Mouse (Mus musculus): ENCODE measurements around the gene Lpcat4. TPM values are rescaled to one million over a fixed set of nuclear protein-coding genes. Genes with fewer than 3 reads are reported as not detected.

Lpcat4 gene
- total and polyA plus RNA-seq, 3 experiments: 11.7 to 69.9 TPM; not detected in 1

DNA sequence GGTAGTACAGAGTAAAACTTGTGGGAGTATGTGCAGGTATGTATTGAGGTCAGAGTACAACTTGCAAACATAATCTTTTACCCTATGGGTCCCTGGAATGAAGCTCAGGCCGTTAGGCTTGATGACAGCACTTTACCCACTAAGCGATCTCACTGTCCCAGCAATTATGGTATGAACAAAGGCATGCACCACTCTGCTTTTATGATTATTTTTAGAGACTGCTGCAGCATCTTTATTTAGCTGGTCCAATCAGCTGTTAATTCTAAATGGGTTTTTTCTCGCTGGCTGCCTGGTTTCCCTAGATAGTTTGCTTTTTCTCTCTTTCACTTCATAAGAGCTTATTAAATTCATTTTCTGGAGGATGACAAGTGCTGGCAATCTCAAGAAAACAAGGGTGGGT is 56.9 kb downstream of the Lpcat4 start:
- Histone ChIP-seq H3K9me3 (replicated peaks; ENCODE audit: insufficient read depth, low read length) (no peaks in the 10 kb centered on the region), H3K9ac (ENCODE audit: control insufficient read depth, low read depth, low read length, poor library complexity, severe bottlenecking) (no peak overlapping the region), H3K79me2 (ENCODE audit: control insufficient read depth, insufficient read depth, low read length, poor library complexity) (peaks cover 1% of the 10 kb centered on the region; the same call in 1 of the 2 replicates), H3K27me3 (ENCODE audit: control insufficient read depth in 1 of 2, insufficient read depth in 2 of 2, low read length in 2 of 2) (no peaks in the 10 kb centered on the region), H3K4me1 (ENCODE audit: control insufficient read depth in 1 of 2, insufficient read depth in 2 of 2, low read length in 2 of 2) (no peaks in the 10 kb centered on the region), H3K36me3 (ENCODE audit: control insufficient read depth in 1 of 2, insufficient read depth in 2 of 2, low read length in 2 of 2) (peaks cover 2 to 4% of the 10 kb centered on the region in 2 experiments; a peak in 3 of 4 replicates), H3K27ac (ENCODE audit: control insufficient read depth, low read depth, low read length) (no peak overlapping the region), H3K4me3 (ENCODE audit: control insufficient read depth in 1 of 2, insufficient read depth in 1 of 2, low read depth in 2 of 2, low read length in 2 of 2) (no peak overlapping the region)
- no peak for TF ChIP-seq HCFC1 (IDR thresholded peaks at IDR 0.05; ENCODE audit: low read depth, low read length)
- no peak for TF ChIP-seq TCF12 (IDR thresholded peaks at IDR 0.05; ENCODE audit: low read depth, low read length)
- TF ChIP-seq NRF1 (IDR thresholded peaks at IDR 0.05; ENCODE audit: insufficient read depth, low read depth, low read length, poor library complexity, severe bottlenecking): no peak
- no peak for TF ChIP-seq MXI1 (IDR thresholded peaks at IDR 0.05; ENCODE audit: low read depth, low read length)
- TF ChIP-seq KAT2A (conservative IDR thresholded peaks at IDR 0.05; ENCODE audit: low read depth, low read length): no peak
- no peak for TF ChIP-seq ZMIZ1 (IDR thresholded peaks at IDR 0.05; ENCODE audit: low read depth, low read length)
- DNase-seq (ENCODE audit: low read depth, low spot score): no peak

Other genes with a start within 250 kb of the Lpcat4 start
- gene Olfr1309, start 249.2 kb upstream of the Lpcat4 start, total RNA-seq (2012; rRNA removed): not detected in 2 replicates
- not detected for gene Olfr1309, start 249.2 kb upstream of the Lpcat4 start, polyA plus RNA-seq (2012; ENCODE audit: insufficient read depth in 1 of 2, insufficient read length in 2 of 2, low read depth in 1 of 2, low replicate concordance in 2 of 2, missing spikeins in 1 of 2)
- gene Olfr1310, start 226.8 kb upstream of the Lpcat4 start, total RNA-seq (2012; rRNA removed): not detected in 2 replicates
- not detected for gene Olfr1310, start 226.8 kb upstream of the Lpcat4 start, polyA plus RNA-seq (2012; ENCODE audit: insufficient read depth in 1 of 2, insufficient read length in 2 of 2, low read depth in 1 of 2, low replicate concordance in 2 of 2, missing spikeins in 1 of 2)
- gene Olfr1311, start 215.1 kb upstream of the Lpcat4 start, total RNA-seq (2012; rRNA removed): not detected in 2 replicates
- gene Olfr1311, start 215.1 kb upstream of the Lpcat4 start, polyA plus RNA-seq (2012; ENCODE audit: insufficient read depth in 1 of 2, insufficient read length in 2 of 2, low read depth in 1 of 2, low replicate concordance in 2 of 2, missing spikeins in 1 of 2): not detected
- not detected in 2 replicates for gene Olfr1312, start 189.2 kb upstream of the Lpcat4 start, total RNA-seq (2012; rRNA removed)
- not detected for gene Olfr1312, start 189.2 kb upstream of the Lpcat4 start, polyA plus RNA-seq (2012; ENCODE audit: insufficient read depth in 1 of 2, insufficient read length in 2 of 2, low read depth in 1 of 2, low replicate concordance in 2 of 2, missing spikeins in 1 of 2)
- gene Olfr1313, start 161.6 kb upstream of the Lpcat4 start, total RNA-seq (2012; rRNA removed): not detected in 2 replicates
- gene Olfr1313, start 161.6 kb upstream of the Lpcat4 start, polyA plus RNA-seq (2012; ENCODE audit: insufficient read depth in 1 of 2, insufficient read length in 2 of 2, low read depth in 1 of 2, low replicate concordance in 2 of 2, missing spikeins in 1 of 2): not detected
- not detected in 2 replicates for gene Olfr1314, start 142.7 kb upstream of the Lpcat4 start, total RNA-seq (2012; rRNA removed)
- gene Olfr1314, start 142.7 kb upstream of the Lpcat4 start, polyA plus RNA-seq (2012; ENCODE audit: insufficient read depth in 1 of 2, insufficient read length in 2 of 2, low read depth in 1 of 2, low replicate concordance in 2 of 2, missing spikeins in 1 of 2): not detected
- gene Olfr1315-ps1, start 124.0 kb upstream of the Lpcat4 start, total RNA-seq (2012; rRNA removed): not detected in 2 replicates
- not detected for gene Olfr1315-ps1, start 124.0 kb upstream of the Lpcat4 start, polyA plus RNA-seq (2012; ENCODE audit: insufficient read depth in 1 of 2, insufficient read length in 2 of 2, low read depth in 1 of 2, low replicate concordance in 2 of 2, missing spikeins in 1 of 2)
- gene Olfr1316, start 104.5 kb upstream of the Lpcat4 start, total RNA-seq (2012; rRNA removed): not detected in 2 replicates
- gene Olfr1316, start 104.5 kb upstream of the Lpcat4 start, polyA plus RNA-seq (2012; ENCODE audit: insufficient read depth in 1 of 2, insufficient read length in 2 of 2, low read depth in 1 of 2, low replicate concordance in 2 of 2, missing spikeins in 1 of 2): not detected
- gene Olfr1317, start 99.1 kb upstream of the Lpcat4 start, total RNA-seq (2012; rRNA removed): not detected in 2 replicates
- not detected for gene Olfr1317, start 99.1 kb upstream of the Lpcat4 start, polyA plus RNA-seq (2012; ENCODE audit: insufficient read depth in 1 of 2, insufficient read length in 2 of 2, low read depth in 1 of 2, low replicate concordance in 2 of 2, missing spikeins in 1 of 2)
- gene Olfr1318, start 85.3 kb upstream of the Lpcat4 start, total RNA-seq (2012; rRNA removed): not detected in 2 replicates
- not detected for gene Olfr1318, start 85.3 kb upstream of the Lpcat4 start, polyA plus RNA-seq (2012; ENCODE audit: insufficient read depth in 1 of 2, insufficient read length in 2 of 2, low read depth in 1 of 2, low replicate concordance in 2 of 2, missing spikeins in 1 of 2)
- gene Nutm1, start 19.8 kb downstream of the Lpcat4 start, total RNA-seq (2012; rRNA removed): 0.04 TPM in 1 of 2 replicates, not detected in the other
- under 1 TPM in 1 of 2 experiments, not detected in 1; 0.13 TPM for gene Nutm1, start 19.8 kb downstream of the Lpcat4 start, polyA plus RNA-seq (2012; ENCODE audit: insufficient read depth in 1 of 2, insufficient read length in 2 of 2, low read depth in 1 of 2, low replicate concordance in 2 of 2, missing spikeins in 1 of 2)
- gene Nop10, start 22.5 kb downstream of the Lpcat4 start, total RNA-seq (2012; rRNA removed): 275 and 283 TPM in 2 replicates
- 100 to 1,000 TPM in 1 of 2 experiments, not detected in 1; 253 TPM for gene Nop10, start 22.5 kb downstream of the Lpcat4 start, polyA plus RNA-seq (2012; ENCODE audit: insufficient read depth in 1 of 2, insufficient read length in 2 of 2, low read depth in 1 of 2, low replicate concordance in 2 of 2, missing spikeins in 1 of 2)
- gene Slc12a6, start 26.4 kb downstream of the Lpcat4 start, total RNA-seq (2012; rRNA removed): 20.4 and 21.7 TPM in 2 replicates
- 10 to 100 TPM in 1 of 2 experiments, not detected in 1; 21.2 TPM for gene Slc12a6, start 26.4 kb downstream of the Lpcat4 start, polyA plus RNA-seq (2012; ENCODE audit: insufficient read depth in 1 of 2, insufficient read length in 2 of 2, low read depth in 1 of 2, low replicate concordance in 2 of 2, missing spikeins in 1 of 2)
- 0.04 TPM in 1 of 2 replicates, not detected in the other for gene Gm21985, start 26.8 kb downstream of the Lpcat4 start, total RNA-seq (2012; rRNA removed)
- gene Gm21985, start 26.8 kb downstream of the Lpcat4 start, polyA plus RNA-seq (2012; ENCODE audit: insufficient read depth in 1 of 2, insufficient read length in 2 of 2, low read depth in 1 of 2, low replicate concordance in 2 of 2, missing spikeins in 1 of 2): not detected
- 163 and 201 TPM in 2 replicates for gene Emc4, start 128.6 kb downstream of the Lpcat4 start, total RNA-seq (2012; rRNA removed)
- gene Emc4, start 128.6 kb downstream of the Lpcat4 start, polyA plus RNA-seq (2012; ENCODE audit: insufficient read depth in 1 of 2, insufficient read length in 2 of 2, low read depth in 1 of 2, low replicate concordance in 2 of 2, missing spikeins in 1 of 2): 100 to 1,000 TPM in 1 of 2 experiments, not detected in 1; 171 TPM
- gene Katnbl1, start 139.7 kb downstream of the Lpcat4 start, total RNA-seq (2012; rRNA removed): 16.6 and 16.7 TPM in 2 replicates
- 10 to 100 TPM in 1 of 2 experiments, not detected in 1; 12.6 TPM for gene Katnbl1, start 139.7 kb downstream of the Lpcat4 start, polyA plus RNA-seq (2012; ENCODE audit: insufficient read depth in 1 of 2, insufficient read length in 2 of 2, low read depth in 1 of 2, low replicate concordance in 2 of 2, missing spikeins in 1 of 2)
- gene Emc7, start 215.5 kb downstream of the Lpcat4 start, total RNA-seq (2012; rRNA removed): 23.1 and 25.7 TPM in 2 replicates
- gene Emc7, start 215.5 kb downstream of the Lpcat4 start, polyA plus RNA-seq (2012; ENCODE audit: insufficient read depth in 1 of 2, insufficient read length in 2 of 2, low read depth in 1 of 2, low replicate concordance in 2 of 2, missing spikeins in 1 of 2): 10 to 100 TPM in 1 of 2 experiments, not detected in 1; 17.7 TPM
- gene Chrm5, start 241.3 kb downstream of the Lpcat4 start, total RNA-seq (2012; rRNA removed): not detected in 2 replicates
- gene Chrm5, start 241.3 kb downstream of the Lpcat4 start, polyA plus RNA-seq (2012; ENCODE audit: insufficient read depth in 1 of 2, insufficient read length in 2 of 2, low read depth in 1 of 2, low replicate concordance in 2 of 2, missing spikeins in 1 of 2): not detected

Data from MEL (cell line).